Mouse (Mus musculus): Measurements from ENCODE around the gene Lctl. TPM values are rescaled to one million over a fixed set of nuclear protein-coding genes. Genes with fewer than 3 reads are reported as not detected.
"Not testable (repeated sequence)": the region's sequence is repeated elsewhere in the genome, so short reads cannot be mapped to it uniquely, and the experiment has no call there.

The Lctl gene
- total RNA-seq, 1 experiment: 2.3 TPM

DNA sequence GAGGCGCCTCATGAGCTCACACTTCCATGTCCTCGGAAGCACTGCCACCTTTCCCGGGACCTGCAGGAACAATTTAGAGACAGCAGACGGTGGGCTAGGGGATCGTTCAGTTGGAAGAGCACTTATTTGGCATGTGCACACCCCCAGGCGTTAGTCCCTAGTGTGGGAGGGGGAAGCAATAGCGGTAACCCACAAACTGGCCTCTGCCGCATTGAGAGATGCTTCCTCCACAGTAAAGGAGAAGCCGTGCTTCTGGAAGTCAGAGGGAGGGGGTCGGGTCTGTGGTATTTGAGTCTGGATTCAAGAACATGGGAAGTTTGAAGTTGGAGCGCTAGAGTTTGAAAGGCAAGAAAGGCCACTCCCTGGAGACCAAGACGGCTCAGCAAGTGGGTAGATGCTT lies 9.2 kb downstream of the Lctl start:
- no peaks in the 10 kb centered on the region for H3K36me3 ChIP-seq (ENCODE audit: control insufficient read depth, insufficient read depth, low read length, poor library complexity, severe bottlenecking)
- DNase-seq (ENCODE audit: low read depth, low spot score): no peak
- no peak overlapping the region for H3K9ac ChIP-seq (ENCODE audit: insufficient read depth, low read depth, low read length, poor library complexity, severe bottlenecking)
- H3K4me1 ChIP-seq (ENCODE audit: control insufficient read depth in 2 of 2, insufficient read depth in 2 of 2, low read length in 2 of 2, poor library complexity in 1 of 2): peaks cover 6 to 26% of the 10 kb centered on the region in 2 experiments
- no peaks in the 10 kb centered on the region for H3K9me3 ChIP-seq (ENCODE audit: control insufficient read depth, insufficient read depth, low read depth, low read length)
- TF ChIP-seq CHD2 (IDR thresholded peaks at IDR 0.05; ENCODE audit: low read depth, low read length) (no peak), ZNF384 (IDR thresholded peaks at IDR 0.05; ENCODE audit: low read depth, low read length) (no peak), ZC3H11A (IDR thresholded peaks at IDR 0.05; ENCODE audit: borderline replicate concordance, low read depth, low read length) (no peak), HCFC1 (IDR thresholded peaks at IDR 0.05; ENCODE audit: borderline replicate concordance, insufficient read depth, low read length) (no peak), MAFK (IDR thresholded peaks at IDR 0.05; ENCODE audit: insufficient read depth, low read depth, low read length) (no peak)
- in situ Hi-C loops (cut with MboI; ENCODE audit: low sequenced_read_pairs in 2 of 2, unreplicated experiment in 2 of 2): no loop called here
- peak overlapping the region in 1 of 2 experiments; percentile 38; a peak in 1 of 4 replicates for H3K4me3 ChIP-seq (ENCODE audit: insufficient read depth in 1 of 2, low read depth in 1 of 2, low read length in 2 of 2, poor library complexity in 1 of 2, severe bottlenecking in 1 of 2)
- H3K27ac ChIP-seq (ENCODE audit: insufficient read depth, low read depth, low read length, poor library complexity, severe bottlenecking): no peak overlapping the region

DNA sequence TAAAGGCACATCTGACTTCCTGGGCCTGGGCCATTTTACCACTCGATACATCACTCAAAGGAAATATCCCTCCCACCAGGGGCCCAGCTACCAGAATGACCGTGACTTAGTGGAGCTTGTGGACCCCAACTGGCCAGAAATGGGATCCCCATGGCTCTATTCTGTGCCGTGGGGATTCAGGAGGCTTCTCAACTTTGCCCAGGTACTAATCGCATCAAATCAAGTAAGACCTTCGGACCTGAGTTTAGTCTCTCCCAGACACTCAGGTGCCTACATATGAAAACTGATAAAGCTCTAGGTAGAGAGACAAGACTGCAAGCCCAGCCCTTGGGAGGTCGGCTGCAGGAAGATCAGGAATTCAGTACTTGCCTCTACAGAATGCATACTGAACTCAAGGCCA lies 14.7 kb downstream of the Lctl start:
- no peak overlapping the region for H3K4me3 ChIP-seq (ENCODE audit: insufficient read depth in 1 of 2, low read depth in 1 of 2, low read length in 2 of 2, poor library complexity in 1 of 2, severe bottlenecking in 1 of 2)
- H3K4me1 ChIP-seq (ENCODE audit: control insufficient read depth in 2 of 2, insufficient read depth in 2 of 2, low read length in 2 of 2, poor library complexity in 1 of 2): peaks cover 0 to 2% of the 10 kb centered on the region in 2 experiments; a peak in 1 of 4 replicates
- in situ Hi-C loops (cut with MboI; ENCODE audit: low sequenced_read_pairs in 2 of 2, unreplicated experiment in 2 of 2): no loop called here
- DNase-seq (ENCODE audit: low read depth, low spot score): no peak
- H3K9me3 ChIP-seq (ENCODE audit: control insufficient read depth, insufficient read depth, low read depth, low read length): no peaks in the 10 kb centered on the region
- no peak overlapping the region for H3K9ac ChIP-seq (ENCODE audit: insufficient read depth, low read depth, low read length, poor library complexity, severe bottlenecking)
- H3K27ac ChIP-seq (ENCODE audit: insufficient read depth, low read depth, low read length, poor library complexity, severe bottlenecking): no peak overlapping the region
- peaks cover 2% of the 10 kb centered on the region; the same call in 1 of the 2 replicates for H3K36me3 ChIP-seq (ENCODE audit: control insufficient read depth, insufficient read depth, low read length, poor library complexity, severe bottlenecking)
- TF ChIP-seq HCFC1 (IDR thresholded peaks at IDR 0.05; ENCODE audit: borderline replicate concordance, insufficient read depth, low read length): no peak
- no peak for TF ChIP-seq CHD2 (IDR thresholded peaks at IDR 0.05; ENCODE audit: low read depth, low read length)
- no peak for TF ChIP-seq MAFK (IDR thresholded peaks at IDR 0.05; ENCODE audit: insufficient read depth, low read depth, low read length)
- TF ChIP-seq ZNF384 (IDR thresholded peaks at IDR 0.05; ENCODE audit: low read depth, low read length): no peak
- no peak for TF ChIP-seq ZC3H11A (IDR thresholded peaks at IDR 0.05; ENCODE audit: borderline replicate concordance, low read depth, low read length)

DNA sequence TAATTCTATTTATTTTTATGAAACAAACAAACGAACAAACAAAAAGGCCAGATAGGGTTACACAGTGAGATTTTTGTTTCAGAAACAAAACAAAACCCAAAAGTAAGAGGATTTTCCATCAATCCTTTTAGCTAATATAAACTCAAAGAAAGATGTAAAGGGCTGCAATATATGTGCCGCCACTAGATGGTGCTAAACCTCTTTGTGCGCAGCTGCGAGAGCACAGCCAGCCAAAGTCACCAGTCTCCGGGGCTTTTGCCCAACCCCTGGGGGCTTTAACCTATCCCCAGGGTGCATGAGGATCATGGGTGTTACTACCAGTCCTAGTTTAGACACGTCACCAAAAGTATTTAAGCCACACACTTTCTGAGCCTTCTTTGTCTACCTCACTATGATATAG lies 21.9 kb downstream of the Lctl start:
- H3K9ac ChIP-seq (ENCODE audit: insufficient read depth, low read depth, low read length, poor library complexity, severe bottlenecking); H3K4me3 ChIP-seq (ENCODE audit: insufficient read depth in 1 of 2, low read depth in 1 of 2, low read length in 2 of 2, poor library complexity in 1 of 2, severe bottlenecking in 1 of 2); H3K4me1 ChIP-seq (ENCODE audit: control insufficient read depth in 2 of 2, insufficient read depth in 2 of 2, low read length in 2 of 2, poor library complexity in 1 of 2); in situ Hi-C loops (cut with MboI; ENCODE audit: low sequenced_read_pairs in 2 of 2, unreplicated experiment in 2 of 2); H3K9me3 ChIP-seq (ENCODE audit: control insufficient read depth, insufficient read depth, low read depth, low read length); H3K27ac ChIP-seq (ENCODE audit: insufficient read depth, low read depth, low read length, poor library complexity, severe bottlenecking): not testable (repeated sequence)
- H3K36me3 ChIP-seq (ENCODE audit: control insufficient read depth, insufficient read depth, low read length, poor library complexity, severe bottlenecking): peaks cover 30% of the 10 kb centered on the region
- peak; percentile 39 for DNase-seq (ENCODE audit: low read depth, low spot score)

DNA sequence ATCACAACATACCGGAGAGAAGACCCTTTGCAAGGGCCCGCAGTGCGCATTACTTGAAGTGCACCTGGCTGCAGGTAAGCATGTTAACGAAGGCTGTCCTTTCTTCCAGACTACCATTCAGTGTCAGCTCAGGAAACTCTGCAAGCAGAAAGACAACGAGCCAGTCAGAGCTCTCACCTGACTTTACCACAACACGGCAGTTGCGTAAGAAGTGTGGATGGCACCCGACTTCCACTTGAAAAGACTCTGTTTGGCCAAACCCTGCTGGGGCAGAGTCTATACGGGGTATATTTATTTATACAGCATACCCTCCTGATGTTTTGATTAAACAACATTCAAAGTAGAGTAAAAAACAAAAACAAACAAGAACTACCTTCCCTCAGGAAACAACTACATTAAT lies 22.9 kb downstream of the Lctl start:
- H3K4me3 ChIP-seq (ENCODE audit: insufficient read depth in 1 of 2, low read depth in 1 of 2, low read length in 2 of 2, poor library complexity in 1 of 2, severe bottlenecking in 1 of 2): no peak overlapping the region

DNA sequence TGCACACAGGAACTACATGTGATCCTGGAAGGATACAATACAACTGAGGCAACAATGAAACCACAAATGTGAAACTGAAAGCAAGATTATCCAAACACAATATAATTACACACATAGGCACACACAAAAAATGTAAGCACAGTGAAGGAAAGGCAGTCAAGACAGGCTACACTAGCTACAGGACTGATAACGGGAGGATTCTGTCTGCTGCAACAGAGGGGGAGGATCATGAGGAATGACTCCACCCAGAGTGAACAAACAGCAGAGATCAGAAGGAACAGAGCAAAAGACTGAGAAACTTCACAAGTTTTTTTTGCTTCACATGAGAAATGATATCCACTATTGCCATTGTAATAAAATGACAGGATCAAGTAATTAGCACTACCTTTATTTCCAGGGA lies 39.7 kb downstream of the Lctl start:
- H3K27ac ChIP-seq (ENCODE audit: insufficient read depth, low read depth, low read length, poor library complexity, severe bottlenecking): no peak overlapping the region
- H3K9ac ChIP-seq (ENCODE audit: insufficient read depth, low read depth, low read length, poor library complexity, severe bottlenecking): no peak overlapping the region
- H3K9me3 ChIP-seq (ENCODE audit: control insufficient read depth, insufficient read depth, low read depth, low read length): no peaks in the 10 kb centered on the region
- H3K4me1 ChIP-seq (ENCODE audit: control insufficient read depth in 2 of 2, insufficient read depth in 2 of 2, low read length in 2 of 2, poor library complexity in 1 of 2): no peaks in the 10 kb centered on the region
- peaks cover 35% of the 10 kb centered on the region for H3K36me3 ChIP-seq (ENCODE audit: control insufficient read depth, insufficient read depth, low read length, poor library complexity, severe bottlenecking)
- no peak for DNase-seq (ENCODE audit: low read depth, low spot score)
- in situ Hi-C loops (cut with MboI; ENCODE audit: low sequenced_read_pairs in 2 of 2, unreplicated experiment in 2 of 2): no loop called here
- TF ChIP-seq MAFK (IDR thresholded peaks at IDR 0.05; ENCODE audit: insufficient read depth, low read depth, low read length) (no peak), ZNF384 (IDR thresholded peaks at IDR 0.05; ENCODE audit: low read depth, low read length) (no peak), HCFC1 (IDR thresholded peaks at IDR 0.05; ENCODE audit: borderline replicate concordance, insufficient read depth, low read length) (no peak), CHD2 (IDR thresholded peaks at IDR 0.05; ENCODE audit: low read depth, low read length) (no peak), ZC3H11A (IDR thresholded peaks at IDR 0.05; ENCODE audit: borderline replicate concordance, low read depth, low read length) (no peak)
- H3K4me3 ChIP-seq (ENCODE audit: insufficient read depth in 1 of 2, low read depth in 1 of 2, low read length in 2 of 2, poor library complexity in 1 of 2, severe bottlenecking in 1 of 2): no peak overlapping the region

More for the DNA sequence above, 22.9 kb downstream of the Lctl start:
- in situ Hi-C loops (cut with MboI; ENCODE audit: low sequenced_read_pairs in 2 of 2, unreplicated experiment in 2 of 2): no loop called here
- DNase-seq (ENCODE audit: low read depth, low spot score): no peak
- Histone ChIP-seq H3K36me3 (ENCODE audit: control insufficient read depth, insufficient read depth, low read length, poor library complexity, severe bottlenecking) (peaks cover 30% of the 10 kb centered on the region), H3K4me1 (ENCODE audit: control insufficient read depth in 2 of 2, insufficient read depth in 2 of 2, low read length in 2 of 2, poor library complexity in 1 of 2) (no peaks in the 10 kb centered on the region; a peak in 1 of 4 replicates), H3K9ac (ENCODE audit: insufficient read depth, low read depth, low read length, poor library complexity, severe bottlenecking) (0 out of 2 replicates have a peak overlapping the region, but pooled peaks have one; percentile 5), H3K27ac (ENCODE audit: insufficient read depth, low read depth, low read length, poor library complexity, severe bottlenecking) (no peak overlapping the region; the same call in 1 of the 2 replicates), H3K9me3 (ENCODE audit: control insufficient read depth, insufficient read depth, low read depth, low read length) (no peaks in the 10 kb centered on the region)
- TF ChIP-seq HCFC1 (IDR thresholded peaks at IDR 0.05; ENCODE audit: borderline replicate concordance, insufficient read depth, low read length) (no peak), MAFK (IDR thresholded peaks at IDR 0.05; ENCODE audit: insufficient read depth, low read depth, low read length) (no peak), ZC3H11A (IDR thresholded peaks at IDR 0.05; ENCODE audit: borderline replicate concordance, low read depth, low read length) (no peak), ZNF384 (IDR thresholded peaks at IDR 0.05; ENCODE audit: low read depth, low read length) (no peak), CHD2 (IDR thresholded peaks at IDR 0.05; ENCODE audit: low read depth, low read length) (no peak)
